Mouse (Mus musculus) liver, embryonic 14.5 days (tissue): ENCODE results near the gene Sestd1.

Experiments
- CTCF ChIP-seq: IDR thresholded peaks from 2 replicates; pipeline ENCODE4 v1.5.1; 2016; ENCODE audit warnings: antibody characterized with exemption, low read depth, control low read depth
- EP300 ChIP-seq: IDR thresholded peaks from 2 replicates; pipeline ENCODE4 v1.6.1; 2016; ENCODE audit warnings: antibody characterized with exemption, low read depth

DNA sequence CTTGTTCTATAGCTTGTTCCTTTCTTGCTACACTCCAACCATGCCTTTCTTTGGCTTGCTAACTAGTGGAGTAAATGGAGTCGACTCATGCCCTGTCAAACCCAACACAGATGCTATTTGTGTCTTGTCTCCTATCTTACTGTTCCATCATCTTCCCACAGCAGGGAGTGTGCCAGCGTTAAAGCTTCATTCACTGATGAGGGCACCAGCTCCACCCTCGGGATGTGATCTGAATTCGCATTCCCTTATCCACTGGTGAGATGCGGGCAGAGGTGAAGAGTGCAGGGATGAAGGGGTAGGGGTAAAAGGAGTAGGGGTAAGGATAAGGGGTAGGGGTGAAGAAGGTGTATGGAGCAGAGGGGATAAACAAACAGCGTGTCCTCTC, 97.4 kb downstream of the Sestd1 start:
- TF ChIP-seq CTCF (no peak), EP300 (no peak)
